ENCODE assay signal across 27 mouse cellular contexts in genomic region chr3:101903091-101903490, GRCm38 (mm10). TPM values are rescaled to one million over a fixed set of nuclear protein-coding genes. Genes with fewer than 3 reads are reported as not detected.
DNase-seq lines count a peak whose midpoint lies in the region; ATAC-seq and TF ChIP-seq lines count a peak whose summit lies in the region.
"Had no signal": no experiment of that assay in that cellular context is flagged by ENCODE, and none has a peak within 500 bp of the region (broad histone marks: within the 10 kb centered on the region; RNA-seq: fewer than 3 reads in every experiment).

No protein-coding gene starts in this region.

- no peak overlapping the region for H3K4me3 ChIP-seq in embryonic facial prominence, embryonic 12.5 days
- H3K4me3 ChIP-seq in embryonic facial prominence, embryonic 10.5 days: no peak overlapping the region
- H3K4me3 ChIP-seq in heart, embryonic 14.5 days (ENCODE audit: control insufficient read depth in 1 of 2, insufficient read depth in 1 of 2, low read depth in 1 of 2, low read length in 2 of 2): no peak overlapping the region
- no peak overlapping the region for H3K4me3 ChIP-seq in heart, embryonic 11.5 days (ENCODE audit: low read depth, low read length)
- H3K4me3 ChIP-seq in limb, embryonic 14.5 days (replicated peaks; ENCODE audit: low read length): no peak overlapping the region
- H3K4me3 ChIP-seq in limb, embryonic 10.5 days: no peak overlapping the region
- no peak overlapping the region for H3K4me3 ChIP-seq in neural tube, embryonic 14.5 days (ENCODE audit: low read depth, low read length)
- no peak overlapping the region for H3K4me3 ChIP-seq in neural tube, embryonic 15.5 days (replicated peaks)
- H3K4me3 ChIP-seq: erythroblast, embryonic 14.5 days; gastrocnemius, adult 2 months; hindbrain, embryonic 15.5 days; limb, embryonic 13.5 days; liver, embryonic 12.5 days; midbrain, embryonic 10.5 days had no signal

- H3K4me2 ChIP-seq in embryonic facial prominence, embryonic 12.5 days (replicated peaks): no peak overlapping the region
- no peak overlapping the region for H3K4me2 ChIP-seq in heart, embryonic 14.5 days (ENCODE audit: low read length)
- H3K4me2 ChIP-seq in heart, embryonic 11.5 days: no peak overlapping the region
- H3K4me2 ChIP-seq in limb, embryonic 14.5 days (replicated peaks; ENCODE audit: low read depth, low read length, severe bottlenecking): no peak overlapping the region
- H3K4me2 ChIP-seq in neural tube, embryonic 14.5 days (ENCODE audit: low read depth, low read length): no peak overlapping the region
- H3K4me2 ChIP-seq in neural tube, embryonic 15.5 days: no peak overlapping the region
- H3K4me2 ChIP-seq: hindbrain, embryonic 15.5 days; limb, embryonic 13.5 days; liver, embryonic 12.5 days had no signal

- 58% methylated on average over 5 of the region's 5 CpGs for WGBS in embryonic facial prominence, embryonic 12.5 days
- 69% methylated on average over 5 of the region's 5 CpGs for WGBS in embryonic facial prominence, embryonic 10.5 days
- 66% methylated on average over 5 of the region's 5 CpGs for WGBS in heart, embryonic 14.5 days
- 57% methylated on average over 5 of the region's 5 CpGs for WGBS in heart, embryonic 11.5 days (ENCODE audit: insufficient replicate concordance)
- WGBS in limb, embryonic 14.5 days: 42% methylated on average over 5 of the region's 5 CpGs
- 55% methylated on average over 5 of the region's 5 CpGs for WGBS in limb, embryonic 10.5 days
- 67% methylated on average over 5 of the region's 5 CpGs for WGBS in neural tube, embryonic 14.5 days
- WGBS in neural tube, embryonic 15.5 days: 72% methylated on average over 5 of the region's 5 CpGs

- no peaks in the 10 kb centered on the region for H3K27me3 ChIP-seq in embryonic facial prominence, embryonic 12.5 days
- H3K27me3 ChIP-seq in embryonic facial prominence, embryonic 10.5 days (replicated peaks; ENCODE audit: low read depth, poor library complexity, severe bottlenecking): no peaks in the 10 kb centered on the region
- no peaks in the 10 kb centered on the region for H3K27me3 ChIP-seq in heart, embryonic 14.5 days (ENCODE audit: control insufficient read depth, insufficient read depth, low read length)
- H3K27me3 ChIP-seq in heart, embryonic 11.5 days (ENCODE audit: control insufficient read depth, insufficient read depth, low read length): no peaks in the 10 kb centered on the region
- H3K27me3 ChIP-seq in limb, embryonic 14.5 days (ENCODE audit: control insufficient read depth, insufficient read depth, low read length): no peaks in the 10 kb centered on the region
- H3K27me3 ChIP-seq in limb, embryonic 10.5 days (ENCODE audit: low read depth, poor library complexity, severe bottlenecking): no peaks in the 10 kb centered on the region
- no peaks in the 10 kb centered on the region for H3K27me3 ChIP-seq in neural tube, embryonic 14.5 days (ENCODE audit: control insufficient read depth, insufficient read depth, low read length)
- no peaks in the 10 kb centered on the region for H3K27me3 ChIP-seq in neural tube, embryonic 15.5 days (replicated peaks)
- H3K27me3 ChIP-seq: hindbrain, embryonic 15.5 days; limb, embryonic 13.5 days; liver, embryonic 12.5 days had no signal

- ATAC-seq in embryonic facial prominence, embryonic 12.5 days (ENCODE audit: insufficient number of reproducible peaks, insufficient read depth, low FRiP score, low TSS enrichment): peak; percentile 56; the same call in 1 of the 2 replicates
- no peak for ATAC-seq in heart, embryonic 14.5 days (ENCODE audit: insufficient number of reproducible peaks, insufficient read depth, low FRiP score, low read depth)
- ATAC-seq in heart, embryonic 11.5 days (replicated peaks; ENCODE audit: insufficient number of reproducible peaks, low FRiP score, low TSS enrichment): no peak
- ATAC-seq in limb, embryonic 14.5 days (ENCODE audit: low FRiP score, low read depth): no peak
- 0 out of 2 replicates have a peak, but pooled peaks have one; percentile 42 for ATAC-seq in neural tube, embryonic 14.5 days (ENCODE audit: low read depth)
- no peak for ATAC-seq in neural tube, embryonic 15.5 days (ENCODE audit: low FRiP score)
- ATAC-seq: inflammation-experienced regulatory T-cells, adult 6 months; liver, embryonic 12.5 days had no signal

- H3K36me3 ChIP-seq in embryonic facial prominence, embryonic 12.5 days: no peaks in the 10 kb centered on the region
- no peaks in the 10 kb centered on the region for H3K36me3 ChIP-seq in embryonic facial prominence, embryonic 10.5 days (replicated peaks)
- H3K36me3 ChIP-seq in heart, embryonic 14.5 days (ENCODE audit: control insufficient read depth, insufficient read depth, low read length): no peaks in the 10 kb centered on the region
- no peaks in the 10 kb centered on the region for H3K36me3 ChIP-seq in heart, embryonic 11.5 days (ENCODE audit: control insufficient read depth, insufficient read depth, low read length)
- 0 out of 2 replicates have a peak, but pooled peaks cover 3% of the 10 kb centered on the region for H3K36me3 ChIP-seq in limb, embryonic 14.5 days (ENCODE audit: control insufficient read depth, insufficient read depth, low read length)
- no peaks in the 10 kb centered on the region for H3K36me3 ChIP-seq in limb, embryonic 10.5 days
- no peaks in the 10 kb centered on the region for H3K36me3 ChIP-seq in neural tube, embryonic 14.5 days (ENCODE audit: control insufficient read depth, insufficient read depth, low read length)
- H3K36me3 ChIP-seq in neural tube, embryonic 15.5 days: no peaks in the 10 kb centered on the region
- H3K36me3 ChIP-seq: G1E; hindbrain, embryonic 15.5 days; liver, embryonic 12.5 days; midbrain, embryonic 10.5 days had no signal

- no peak overlapping the region for H3K27ac ChIP-seq in embryonic facial prominence, embryonic 12.5 days
- H3K27ac ChIP-seq in embryonic facial prominence, embryonic 10.5 days (replicated peaks): no peak overlapping the region
- peak overlapping the region; percentile 77 to 80; a peak in 3 of 4 replicates for H3K27ac ChIP-seq in heart, embryonic 14.5 days (replicated peaks in 1 of 2; ENCODE audit: control insufficient read depth in 1 of 2, insufficient read depth in 1 of 2, low read depth in 2 of 2, low read length in 2 of 2)
- H3K27ac ChIP-seq in heart, embryonic 11.5 days (ENCODE audit: low read depth, low read length): no peak overlapping the region
- H3K27ac ChIP-seq in limb, embryonic 14.5 days (replicated peaks; ENCODE audit: low read depth, low read length): 0 out of 2 replicates have a peak overlapping the region, but pooled peaks have one; percentile 26
- no peak overlapping the region for H3K27ac ChIP-seq in limb, embryonic 10.5 days
- H3K27ac ChIP-seq in neural tube, embryonic 14.5 days (ENCODE audit: low read depth, low read length): no peak overlapping the region
- no peak overlapping the region for H3K27ac ChIP-seq in neural tube, embryonic 15.5 days (replicated peaks)
- H3K27ac ChIP-seq: gastrocnemius, adult 2 months; hindbrain, embryonic 15.5 days; limb, embryonic 13.5 days; liver, embryonic 12.5 days; midbrain, embryonic 10.5 days had no signal

- no peak overlapping the region for H3K9ac ChIP-seq in embryonic facial prominence, embryonic 12.5 days
- H3K9ac ChIP-seq in heart, embryonic 14.5 days (ENCODE audit: low read length): no peak overlapping the region
- H3K9ac ChIP-seq in heart, embryonic 11.5 days (ENCODE audit: low read depth, low read length): no peak overlapping the region
- no peak overlapping the region for H3K9ac ChIP-seq in limb, embryonic 14.5 days (ENCODE audit: low read depth, low read length, severe bottlenecking)
- H3K9ac ChIP-seq in neural tube, embryonic 14.5 days (replicated peaks; ENCODE audit: low read depth, low read length): no peak overlapping the region
- no peak overlapping the region for H3K9ac ChIP-seq in neural tube, embryonic 15.5 days (replicated peaks)
- H3K9ac ChIP-seq: hindbrain, embryonic 15.5 days; limb, embryonic 13.5 days; liver, embryonic 12.5 days had no signal

- H3K4me1 ChIP-seq in embryonic facial prominence, embryonic 12.5 days: 0 out of 2 replicates have a peak, but pooled peaks cover 3% of the 10 kb centered on the region
- H3K4me1 ChIP-seq in embryonic facial prominence, embryonic 10.5 days: peaks cover 20% of the 10 kb centered on the region
- peaks cover 34 to 46% of the 10 kb centered on the region in 2 experiments for H3K4me1 ChIP-seq in heart, embryonic 14.5 days (ENCODE audit: control insufficient read depth in 2 of 2, insufficient read depth in 2 of 2, low read length in 2 of 2)
- H3K4me1 ChIP-seq in heart, embryonic 11.5 days (ENCODE audit: control insufficient read depth, insufficient read depth, low read length): peaks cover 36% of the 10 kb centered on the region
- H3K4me1 ChIP-seq in limb, embryonic 14.5 days (ENCODE audit: control insufficient read depth, insufficient read depth, low read length): 0 out of 2 replicates have a peak, but pooled peaks cover 9% of the 10 kb centered on the region
- peaks cover 28% of the 10 kb centered on the region for H3K4me1 ChIP-seq in limb, embryonic 10.5 days
- no peaks in the 10 kb centered on the region for H3K4me1 ChIP-seq in neural tube, embryonic 14.5 days (ENCODE audit: control insufficient read depth, insufficient read depth, low read length)
- H3K4me1 ChIP-seq in neural tube, embryonic 15.5 days: peaks cover 5% of the 10 kb centered on the region; the same call in 1 of the 2 replicates
- H3K4me1 ChIP-seq: liver, embryonic 12.5 days had no signal

- no peak for TF ChIP-seq POLR2A in limb, embryonic 14.5 days (IDR thresholded peaks at IDR 0.05; ENCODE audit: borderline replicate concordance, extremely low read depth, insufficient read depth, insufficient read length)

- DNase-seq in embryonic facial prominence, embryonic 10.5 days (ENCODE audit: low spot score): no peak
- DNase-seq in limb, embryonic 14.5 days (ENCODE audit: low spot score): no peak
- no peak for DNase-seq in limb, embryonic 10.5 days (ENCODE audit: low spot score)
- DNase-seq: adrenal gland, adult 8-10 months; cerebellum, adult 9-10 months; embryo, embryonic 11 days; gastrocnemius, adult 2 months; gastrocnemius, postnatal 36 days; kidney, adult 11 months; kidney, postnatal 14 days; lung, adult 2 months; lung, postnatal 14 days; right cerebral cortex, postnatal 25 days; thymus, adult 2 months; thymus, postnatal 36 days had no signal

- no peaks in the 10 kb centered on the region for H3K9me3 ChIP-seq in embryonic facial prominence, embryonic 12.5 days
- H3K9me3 ChIP-seq in embryonic facial prominence, embryonic 10.5 days: no peaks in the 10 kb centered on the region
- no peaks in the 10 kb centered on the region for H3K9me3 ChIP-seq in heart, embryonic 14.5 days (ENCODE audit: control insufficient read depth, low read length)
- no peaks in the 10 kb centered on the region for H3K9me3 ChIP-seq in heart, embryonic 11.5 days (replicated peaks; ENCODE audit: control insufficient read depth, low read length)
- H3K9me3 ChIP-seq in limb, embryonic 14.5 days (ENCODE audit: control insufficient read depth, low read length): no peaks in the 10 kb centered on the region
- no peaks in the 10 kb centered on the region for H3K9me3 ChIP-seq in limb, embryonic 10.5 days (replicated peaks)
- no peaks in the 10 kb centered on the region for H3K9me3 ChIP-seq in neural tube, embryonic 14.5 days (ENCODE audit: control insufficient read depth, low read length)
- H3K9me3 ChIP-seq in neural tube, embryonic 15.5 days (replicated peaks): no peaks in the 10 kb centered on the region
- H3K9me3 ChIP-seq: G1E; hindbrain, embryonic 15.5 days; limb, embryonic 13.5 days; liver, embryonic 12.5 days; midbrain, embryonic 10.5 days had no signal

RNA-seq across cellular contexts. Expression of gene Slc22a15, which starts 21.2 kb away (rescaled TPM):
- polyA plus RNA-seq in embryonic facial prominence, embryonic 12.5 days (2016; fragmentation: Nextera tagmentation; extraction: Ambion mirVana): 6.3 and 6.6 TPM in 2 replicates
- polyA plus RNA-seq in embryonic facial prominence, embryonic 10.5 days (2016; fragmentation: Nextera tagmentation; extraction: Ambion mirVana): 3.4 and 4.6 TPM in 2 replicates
- 5.1 and 6.1 TPM in 2 replicates for polyA plus RNA-seq in heart, embryonic 14.5 days (2014; fragmentation: Nextera tagmentation; extraction: Ambion mirVana)
- polyA plus RNA-seq in heart, embryonic 11.5 days (2014; fragmentation: Nextera tagmentation; extraction: Ambion mirVana): 6.1 and 7.3 TPM in 2 replicates
- polyA plus RNA-seq in limb, embryonic 14.5 days (2012; rRNA removed): 11.5 and 13.2 TPM in 2 replicates
- polyA plus RNA-seq in limb, embryonic 14.5 days (2014; fragmentation: Nextera tagmentation; extraction: Ambion mirVana): 5.8 and 7.5 TPM in 2 replicates
- polyA plus RNA-seq in limb, embryonic 10.5 days (2016; fragmentation: Nextera tagmentation; extraction: Ambion mirVana): 2.8 and 3.5 TPM in 2 replicates
- 6.1 and 7.0 TPM in 2 replicates for polyA plus RNA-seq in neural tube, embryonic 14.5 days (2014; fragmentation: Nextera tagmentation; extraction: Ambion mirVana)
- polyA plus RNA-seq in neural tube, embryonic 15.5 days (2015; fragmentation: Nextera tagmentation; extraction: Ambion mirVana): 5.1 and 5.6 TPM in 2 replicates
- polyA plus RNA-seq: erythroblast, embryonic 14.5 days; G1E had no signal

RNA-seq across cellular contexts. Expression of gene Mab21l3, which starts 54.3 kb away (rescaled TPM):
- 1.4 and 1.6 TPM in 2 replicates for polyA plus RNA-seq in embryonic facial prominence, embryonic 12.5 days (2016; fragmentation: Nextera tagmentation; extraction: Ambion mirVana)
- 0.67 and 0.85 TPM in 2 replicates for polyA plus RNA-seq in embryonic facial prominence, embryonic 10.5 days (2016; fragmentation: Nextera tagmentation; extraction: Ambion mirVana)
- polyA plus RNA-seq in heart, embryonic 14.5 days (2014; fragmentation: Nextera tagmentation; extraction: Ambion mirVana): 0.09 and 0.13 TPM in 2 replicates
- polyA plus RNA-seq in heart, embryonic 11.5 days (2014; fragmentation: Nextera tagmentation; extraction: Ambion mirVana): 0.11 and 0.25 TPM in 2 replicates
- polyA plus RNA-seq in limb, embryonic 14.5 days (2012; rRNA removed): 2.9 TPM in 2 replicates
- 0.90 and 1.5 TPM in 2 replicates for polyA plus RNA-seq in limb, embryonic 14.5 days (2014; fragmentation: Nextera tagmentation; extraction: Ambion mirVana)
- 0.31 and 1.0 TPM in 2 replicates for polyA plus RNA-seq in limb, embryonic 10.5 days (2016; fragmentation: Nextera tagmentation; extraction: Ambion mirVana)
- polyA plus RNA-seq in neural tube, embryonic 14.5 days (2014; fragmentation: Nextera tagmentation; extraction: Ambion mirVana): 0.12 TPM in 1 of 2 replicates, not detected in the other
- 0.09 and 0.88 TPM in 2 replicates for polyA plus RNA-seq in neural tube, embryonic 15.5 days (2015; fragmentation: Nextera tagmentation; extraction: Ambion mirVana)
- polyA plus RNA-seq: erythroblast, embryonic 14.5 days; G1E had no signal

Comparison
In these comparisons a context has a peak if more than half of its experiments do, and no peak if none do; other contexts are left out.
1. ATAC-seq: peak in embryonic facial prominence, embryonic 12.5 days (single experiment) and neural tube, embryonic 14.5 days (single experiment); none in heart, embryonic 14.5 days (single experiment), heart, embryonic 11.5 days (single experiment), limb, embryonic 14.5 days (single experiment) and neural tube, embryonic 15.5 days (single experiment).
2. H3K27ac ChIP-seq: peak in heart, embryonic 14.5 days (2 of 2) and limb, embryonic 14.5 days (single experiment); none in embryonic facial prominence, embryonic 12.5 days (single experiment), embryonic facial prominence, embryonic 10.5 days (single experiment), heart, embryonic 11.5 days (single experiment), limb, embryonic 10.5 days (single experiment), neural tube, embryonic 14.5 days (single experiment) and neural tube, embryonic 15.5 days (single experiment).